Mouse (Mus musculus): Measurements from ENCODE around the gene Lrrc72. TPM values are rescaled to one million over a fixed set of nuclear protein-coding genes. Genes with fewer than 3 reads are reported as not detected.

The Lrrc72 gene
- total and polyA plus RNA-seq, 3 experiments = not detected

GRCm38 (mm10) chr12:36289634-36290033 is 36.4 kb upstream of the Lrrc72 start:
- H3K4me2 ChIP-seq (ENCODE audit: insufficient read depth, low read depth, poor library complexity, severe bottlenecking) = no peak overlapping the region
- no peak for DNase-seq (ENCODE audit: extremely low read depth)
- H3K4me1 ChIP-seq (ENCODE audit: control insufficient read depth in 1 of 2, insufficient read depth in 2 of 2) = peaks cover 0 to 8% of the 10 kb centered on the region in 2 experiments; a peak in 2 of 4 replicates
- H3K9ac ChIP-seq (ENCODE audit: insufficient read depth, low read depth) = no peak overlapping the region
- no peaks in the 10 kb centered on the region for H3K36me3 ChIP-seq (replicated peaks in 1 of 2; ENCODE audit: control insufficient read depth in 1 of 2, insufficient read depth in 1 of 2, low read length in 1 of 2)
- in situ Hi-C loops (cut with MboI; ENCODE audit: low pct_ligation_motif_present, low pct_unique_long_range_greater_than_20kb, low sequenced_read_pairs) (no loop called here), dilution Hi-C loops (cut with MboI; ENCODE audit: extremely low pct_ligation_motif_present, extremely low pct_unique_long_range_greater_than_20kb, low sequenced_read_pairs) (no loop called here)
- no peaks in the 10 kb centered on the region for H3K79me2 ChIP-seq (replicated peaks; ENCODE audit: control insufficient read depth, extremely low read depth, insufficient read depth, poor library complexity, severe bottlenecking)
- H3K9me3 ChIP-seq (replicated peaks; ENCODE audit: low read length) = no peaks in the 10 kb centered on the region
- H3K27ac ChIP-seq (ENCODE audit: insufficient read depth, low read depth) = no peak overlapping the region
- no peaks in the 10 kb centered on the region for H3K27me3 ChIP-seq (replicated peaks)
- TF ChIP-seq RCOR1 (conservative IDR thresholded peaks at IDR 0.05; ENCODE audit: low read depth, low read length) (no peak), POLR2AphosphoS2 (IDR thresholded peaks at IDR 0.05; ENCODE audit: low read depth, low read length) (no peak), JUND (conservative IDR thresholded peaks at IDR 0.05; ENCODE audit: low read depth, low read length) (no peak), RAD21 (IDR thresholded peaks at IDR 0.05; ENCODE audit: low read depth, low read length) (no peak)
- no peak overlapping the region for H3K4me3 ChIP-seq (replicated peaks in 1 of 3; ENCODE audit: low read depth in 2 of 3, low read length in 2 of 3, poor library complexity in 1 of 3)

GRCm38 (mm10) chr12:36274823-36275222 is 21.6 kb upstream of the Lrrc72 start:
- no peaks in the 10 kb centered on the region for H3K9me3 ChIP-seq (replicated peaks; ENCODE audit: low read length)
- no peak overlapping the region for H3K9ac ChIP-seq (ENCODE audit: insufficient read depth, low read depth)
- H3K79me2 ChIP-seq (replicated peaks; ENCODE audit: control insufficient read depth, extremely low read depth, insufficient read depth, poor library complexity, severe bottlenecking) = no peaks in the 10 kb centered on the region
- H3K36me3 ChIP-seq (replicated peaks in 1 of 2; ENCODE audit: control insufficient read depth in 1 of 2, insufficient read depth in 1 of 2, low read length in 1 of 2) = no peaks in the 10 kb centered on the region
- in situ Hi-C loops (cut with MboI; ENCODE audit: low pct_ligation_motif_present, low pct_unique_long_range_greater_than_20kb, low sequenced_read_pairs) = no loop called here
- H3K27ac ChIP-seq (ENCODE audit: insufficient read depth, low read depth) = no peak overlapping the region
- H3K27me3 ChIP-seq (replicated peaks) = no peaks in the 10 kb centered on the region
- no peak overlapping the region for H3K4me2 ChIP-seq (ENCODE audit: insufficient read depth, low read depth, poor library complexity, severe bottlenecking)
- H3K4me1 ChIP-seq (ENCODE audit: control insufficient read depth in 1 of 2, insufficient read depth in 2 of 2) = no peaks in the 10 kb centered on the region
- no peak overlapping the region for H3K4me3 ChIP-seq (replicated peaks in 1 of 3; ENCODE audit: low read depth in 2 of 3, low read length in 2 of 3, poor library complexity in 1 of 3)
- dilution Hi-C loops (cut with MboI; ENCODE audit: extremely low pct_ligation_motif_present, extremely low pct_unique_long_range_greater_than_20kb, low sequenced_read_pairs) = no loop called here
- no peak for TF ChIP-seq RCOR1 (conservative IDR thresholded peaks at IDR 0.05; ENCODE audit: low read depth, low read length)
- no peak for TF ChIP-seq MAZ (IDR thresholded peaks at IDR 0.05; ENCODE audit: low read depth, low read length)
- TF ChIP-seq NELFE (IDR thresholded peaks at IDR 0.05; ENCODE audit: low read depth, low read length) = no peak
- no peak for TF ChIP-seq MAFK (IDR thresholded peaks at IDR 0.05; ENCODE audit: insufficient replicate concordance, low read length)
- no peak for TF ChIP-seq JUND (conservative IDR thresholded peaks at IDR 0.05; ENCODE audit: low read depth, low read length)
- no peak for TF ChIP-seq ZKSCAN1 (IDR thresholded peaks at IDR 0.05; ENCODE audit: borderline replicate concordance, low read depth, low read length)
- TF ChIP-seq USF1 (IDR thresholded peaks at IDR 0.05; ENCODE audit: low read depth, low read length) = no peak
- no peak for TF ChIP-seq TCF12 (IDR thresholded peaks at IDR 0.05; ENCODE audit: low read depth, low read length)
- TF ChIP-seq KAT2A (IDR thresholded peaks at IDR 0.05; ENCODE audit: insufficient replicate concordance, low read length) = no peak
- TF ChIP-seq IRF4 (IDR thresholded peaks at IDR 0.05; ENCODE audit: low read depth, low read length) = no peak
- TF ChIP-seq GABPA (IDR thresholded peaks at IDR 0.05; ENCODE audit: insufficient replicate concordance, low read depth, low read length) = no peak
- TF ChIP-seq E2F4 (IDR thresholded peaks at IDR 0.05; ENCODE audit: insufficient replicate concordance, low read depth, low read length) = no peak
- no peak for TF ChIP-seq EP300 (IDR thresholded peaks at IDR 0.05; ENCODE audit: low read length)
- DNase-seq (ENCODE audit: extremely low read depth) = no peak
